Mouse (Mus musculus): ENCODE measurements around the gene Rdh16f2.
"Not testable (repeated sequence)": the region's sequence is repeated elsewhere in the genome, so short reads cannot be mapped to it uniquely, and the experiment has no call there.

The Rdh16f2 gene

DNA sequence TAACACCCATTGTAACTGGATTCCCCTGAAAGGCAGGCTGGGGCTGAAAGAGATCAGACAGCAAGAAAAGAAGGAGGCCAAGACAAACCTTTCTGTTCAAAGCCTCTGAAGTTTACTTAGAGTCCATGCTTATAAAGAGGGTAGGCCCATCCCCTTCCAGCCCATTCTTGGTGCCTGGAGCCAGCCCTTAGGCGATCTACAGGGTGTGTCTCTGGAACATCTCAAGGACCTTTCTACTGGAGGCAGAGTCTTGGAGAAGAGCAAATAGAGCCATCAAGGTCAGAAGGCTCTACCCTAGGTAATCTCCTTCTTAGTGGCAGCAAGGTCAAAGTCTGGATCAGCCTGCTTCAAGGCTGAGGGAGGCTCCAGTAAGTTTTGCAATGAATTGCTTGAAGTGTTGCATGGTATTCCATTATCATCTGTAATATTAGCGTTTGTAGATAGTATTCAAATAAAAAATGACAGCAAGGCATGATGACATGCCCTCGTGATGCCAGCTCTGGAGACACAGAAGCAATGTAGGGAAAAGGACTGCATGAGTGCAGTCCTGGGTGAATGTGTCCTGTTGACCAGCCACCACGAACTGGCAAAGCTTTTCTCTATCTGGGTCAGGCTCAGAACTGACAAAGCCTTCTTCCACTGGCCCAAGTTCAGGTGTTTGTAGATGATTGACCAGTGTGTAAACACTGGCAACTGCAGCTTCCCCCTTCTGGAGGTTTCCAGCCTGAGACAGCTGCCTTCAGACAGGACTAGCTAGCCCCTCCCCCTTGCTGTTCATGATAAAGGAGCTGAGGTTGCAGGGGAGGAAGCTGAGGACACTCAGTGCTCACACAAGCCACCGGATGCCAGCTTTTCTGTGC, 27.1 kb downstream of the Rdh16f2 start:
- peak; percentile 93 for DNase-seq

DNA sequence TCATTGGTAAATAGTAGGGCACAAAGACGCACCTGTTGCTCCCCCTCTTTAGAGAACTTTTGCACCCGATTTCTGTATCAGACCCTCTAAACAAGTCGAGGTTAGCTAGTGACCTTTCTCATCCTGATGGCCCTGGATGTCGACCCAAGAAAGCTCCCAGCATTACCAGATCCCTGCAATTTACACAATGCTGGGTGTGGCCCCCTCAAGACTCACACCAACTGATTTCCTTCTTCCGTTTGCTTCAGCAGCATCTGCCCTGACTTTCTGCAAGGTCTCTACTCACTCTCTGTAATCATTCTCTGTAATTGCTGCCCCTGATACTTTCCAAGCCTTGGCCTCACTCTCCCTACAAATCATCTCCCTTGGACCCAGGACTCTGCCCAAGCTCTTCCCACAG, 30.4 kb downstream of the Rdh16f2 start:
- DNase-seq, result no peak

DNA sequence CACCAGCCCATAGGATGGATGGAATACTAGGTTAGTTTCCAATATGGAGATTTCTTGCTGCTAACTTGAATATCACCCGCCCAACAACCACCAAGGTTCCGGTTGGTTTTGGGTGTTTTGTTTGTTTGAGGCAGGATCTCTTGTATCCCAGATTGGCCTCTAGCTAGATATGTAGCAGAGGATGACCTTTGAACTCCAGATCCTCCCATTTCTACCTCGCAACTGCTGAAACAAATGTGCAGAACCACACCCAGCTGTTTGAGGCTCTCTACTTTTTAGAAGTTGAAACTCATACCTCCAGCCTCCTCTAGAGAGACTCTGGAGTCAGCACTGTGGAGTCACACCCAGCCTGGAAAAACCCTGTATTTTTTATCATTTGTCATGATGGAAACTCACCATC, 31.2 kb downstream of the Rdh16f2 start:
- no peak for DNase-seq

DNA sequence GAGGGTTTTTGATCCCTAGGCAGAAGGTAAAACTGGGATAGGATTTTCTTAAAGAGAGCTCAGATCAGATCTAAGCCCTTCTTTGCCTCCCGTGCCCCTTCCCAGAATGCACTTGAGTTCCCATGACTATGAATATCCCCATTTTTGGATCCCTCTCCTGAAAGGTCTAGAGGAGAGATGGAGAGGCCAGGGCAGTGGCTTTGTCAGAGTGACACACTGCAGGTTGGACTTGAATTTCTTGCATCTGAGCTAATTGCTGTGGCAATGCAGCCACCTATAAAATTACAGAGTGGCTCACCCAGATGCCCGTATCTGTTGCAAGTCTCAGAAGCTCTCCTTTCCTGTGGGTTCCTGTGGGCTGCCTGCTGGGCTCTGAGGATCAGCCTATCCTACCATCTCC, 31.9 kb downstream of the Rdh16f2 start, which contains the start of gene Sdr9c7:
TSS of gene Sdr9c7 (plus strand) at position 301 of the 400 bp plus-strand sequence.
- DNase-seq, result no peak

DNA sequence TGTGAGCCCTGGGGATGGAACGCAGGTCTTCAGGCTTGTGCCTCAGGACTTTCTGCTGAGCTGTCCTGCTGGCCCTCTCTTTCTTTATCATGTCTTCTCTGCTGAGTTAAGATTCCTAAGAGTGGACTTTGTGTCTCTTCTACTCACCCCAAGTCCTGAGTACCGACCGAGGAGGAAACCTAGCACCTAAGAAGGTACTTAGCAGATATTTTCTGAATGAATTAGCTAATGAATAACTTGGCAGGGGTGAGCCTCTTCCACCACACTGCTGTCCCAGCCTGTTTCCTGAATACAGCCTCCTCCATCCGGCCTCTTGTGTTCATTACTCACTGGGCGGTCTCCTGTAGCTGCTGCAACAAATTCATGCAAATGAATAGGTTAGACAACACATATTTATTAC, 33.5 kb downstream of the Rdh16f2 start:
- DNase-seq, result peak; percentile 80

DNA sequence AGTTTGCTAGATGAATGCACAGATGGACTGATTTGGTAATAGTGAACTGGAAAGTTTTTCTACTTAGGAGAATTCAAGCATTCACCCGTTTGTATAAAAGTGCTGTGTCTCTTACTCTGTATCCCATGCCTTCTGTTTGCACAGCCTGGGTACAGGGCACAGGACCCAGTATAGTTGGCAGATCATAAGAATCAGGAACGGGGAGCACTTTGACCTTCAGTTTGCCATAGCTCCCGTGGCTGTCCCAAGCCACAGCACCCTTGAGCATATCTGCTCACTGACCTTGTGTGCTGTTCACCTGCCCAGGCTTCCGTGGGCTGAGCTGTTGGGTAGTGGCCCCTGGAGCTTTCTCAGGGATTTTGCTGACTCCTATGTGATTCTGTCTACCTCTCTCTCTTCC, 35.5 kb downstream of the Rdh16f2 start:
- no peak for DNase-seq

DNA sequence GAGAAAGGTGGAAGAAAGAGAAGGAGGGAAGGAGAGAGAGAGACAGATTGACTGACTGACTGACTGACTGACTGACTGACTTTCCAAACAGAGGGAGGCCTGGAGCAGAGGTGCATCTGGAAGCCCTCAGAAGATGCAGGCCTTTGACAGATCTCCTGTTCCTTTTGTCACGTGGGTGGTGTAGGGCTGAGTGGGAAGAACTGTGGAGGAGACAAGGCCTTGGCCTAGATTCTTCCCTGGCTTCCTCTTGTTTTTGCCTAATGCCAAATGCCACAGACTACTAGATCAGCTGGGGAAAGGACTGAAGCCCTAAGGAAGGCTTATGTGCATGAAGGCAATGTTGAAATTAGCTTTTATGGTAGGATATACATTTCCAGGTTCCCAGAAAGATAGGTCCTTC, 36.8 kb downstream of the Rdh16f2 start:
- no peak for DNase-seq

DNA sequence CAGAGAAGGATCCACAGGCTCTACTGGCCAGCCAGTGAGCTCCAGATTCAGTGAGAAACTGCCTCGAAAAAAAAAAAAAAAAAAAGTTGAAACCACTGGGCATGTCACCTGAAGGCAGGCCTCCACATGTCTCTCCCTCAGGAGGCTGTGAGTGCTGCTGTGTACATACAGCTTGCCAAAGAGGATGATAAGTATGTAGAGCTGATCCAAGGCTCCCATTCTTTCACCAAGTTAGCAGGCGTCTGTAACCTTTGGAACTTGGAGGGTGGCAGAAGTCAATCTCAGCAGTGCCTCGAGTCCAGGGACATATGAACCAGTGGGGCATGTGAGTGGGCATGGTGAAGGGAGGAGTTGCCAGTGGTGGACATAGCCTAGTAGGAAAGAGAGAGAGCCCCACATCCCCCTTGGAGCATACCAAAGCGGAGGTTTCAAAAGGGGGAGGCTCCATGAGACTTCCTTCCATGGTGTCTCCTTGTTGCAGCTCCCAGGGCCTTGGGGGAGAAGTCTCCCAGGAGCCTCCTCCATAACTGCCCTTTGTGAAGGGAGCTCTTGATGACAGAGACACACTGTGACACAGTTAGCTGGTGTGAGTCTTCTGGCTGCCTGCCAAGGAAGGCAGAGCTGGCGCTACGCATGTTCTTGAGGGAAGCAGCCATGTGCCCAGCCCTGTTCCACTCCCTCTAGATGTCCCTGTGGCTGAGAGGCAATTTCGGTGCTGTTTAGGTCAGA, 38.6 kb downstream of the Rdh16f2 start:
- peak; percentile 50 for DNase-seq

DNA sequence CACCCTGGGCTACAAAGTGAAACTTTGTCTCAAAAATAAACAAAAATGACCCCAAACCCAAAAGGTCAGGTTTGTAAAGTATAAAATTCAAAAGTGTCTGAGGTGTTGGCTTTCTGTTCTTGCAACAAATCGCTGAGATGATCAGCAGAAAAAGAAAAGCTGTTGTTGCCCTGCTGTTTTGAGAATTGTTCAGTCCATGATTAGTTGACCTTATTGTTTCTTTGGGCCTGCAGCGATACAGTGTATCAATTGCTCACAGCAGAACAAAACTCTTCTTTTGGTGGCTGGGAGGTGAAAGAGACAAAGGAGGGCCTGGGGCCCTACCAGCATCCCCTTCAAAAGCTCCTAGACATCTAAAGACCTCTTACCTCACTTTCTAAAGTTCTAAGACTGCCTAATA, 39.9 kb downstream of the Rdh16f2 start:
- no peak for DNase-seq

DNA sequence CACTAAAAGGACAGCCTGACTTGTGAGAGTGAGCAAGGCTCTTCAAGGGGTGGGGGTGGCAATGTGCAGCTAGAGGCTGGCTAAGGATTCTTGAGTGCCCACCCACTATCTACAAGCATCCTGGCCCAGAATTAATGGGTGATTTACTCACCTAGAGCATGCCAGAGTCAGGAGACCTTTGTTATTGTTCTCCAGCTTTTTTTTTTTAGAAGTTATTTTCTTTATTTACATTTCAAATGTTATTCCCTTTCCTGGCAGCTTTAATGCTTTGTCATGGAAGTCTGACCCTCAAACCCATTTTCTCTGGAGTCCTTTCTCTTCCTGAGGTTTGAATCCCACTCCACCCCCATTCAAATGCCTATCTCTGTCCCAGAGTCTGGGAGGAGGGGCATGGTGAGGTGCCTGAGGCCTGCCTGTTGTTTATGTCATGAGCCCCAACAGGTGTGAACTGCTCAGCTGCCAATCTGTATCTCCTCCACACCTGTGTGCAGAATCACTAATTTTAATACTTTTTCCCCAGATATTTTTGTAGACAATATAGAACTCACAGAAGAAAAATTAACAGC, 41.2 kb downstream of the Rdh16f2 start:
- DNase-seq, result no peak

DNA sequence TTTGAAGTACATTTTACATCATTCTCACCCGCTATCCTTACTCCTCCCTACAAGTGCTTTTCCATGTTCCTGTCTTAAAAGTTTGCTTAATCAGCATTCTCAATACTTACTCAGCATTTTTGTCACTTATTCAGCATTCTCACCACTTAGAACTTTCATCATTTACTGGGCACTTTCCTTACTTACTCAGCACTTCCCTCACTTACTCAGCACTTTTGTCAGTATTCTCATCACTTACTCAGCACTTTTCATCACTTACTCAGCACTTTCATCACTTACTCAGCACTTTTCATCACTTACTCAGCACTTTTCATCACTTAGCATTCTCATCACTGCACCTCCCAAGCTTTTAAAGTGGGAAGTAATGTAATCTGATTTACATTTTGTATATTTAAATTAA, 49.3 kb downstream of the Rdh16f2 start:
- no peak for DNase-seq

DNA sequence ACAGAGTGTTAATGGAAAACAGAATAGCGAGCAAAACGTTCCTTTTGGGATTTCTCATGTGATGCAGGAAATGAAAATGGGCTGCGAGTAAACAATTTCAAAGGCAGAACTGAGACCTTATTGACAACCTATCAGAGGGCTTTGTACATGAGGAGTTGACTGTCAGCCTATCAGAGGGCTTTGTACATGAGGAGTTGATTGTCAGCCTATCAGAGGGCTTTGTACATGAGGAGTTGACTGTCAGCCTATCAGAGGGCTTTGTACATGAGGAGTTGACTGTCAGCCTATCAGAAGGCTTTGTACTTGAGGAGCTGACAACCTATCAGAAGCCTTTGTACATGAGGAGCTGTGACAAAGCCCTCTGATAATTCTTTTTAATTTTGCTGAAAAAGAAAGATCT, 50.9 kb downstream of the Rdh16f2 start:
- DNase-seq, result not testable (repeated sequence)

DNA sequence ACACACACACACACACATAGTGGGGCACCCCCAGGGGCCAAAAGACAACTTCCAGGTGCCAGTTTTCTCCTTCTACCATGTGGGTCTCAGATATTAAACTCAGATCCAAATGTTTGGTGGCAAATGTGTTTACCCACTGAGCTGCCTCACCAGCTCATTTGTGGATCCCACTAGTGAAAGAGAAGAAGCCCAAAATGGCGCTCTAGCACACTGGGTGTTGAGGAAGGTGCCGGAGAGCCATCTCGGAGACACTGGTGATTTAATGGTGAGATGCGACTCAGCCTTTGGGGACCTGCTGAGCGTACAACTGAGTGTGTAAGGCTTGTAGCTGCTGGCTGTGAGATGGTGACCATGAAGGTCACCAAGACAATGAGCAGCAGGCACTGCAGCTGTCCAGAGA, 51.4 kb downstream of the Rdh16f2 start:
- no peak for DNase-seq

DNA sequence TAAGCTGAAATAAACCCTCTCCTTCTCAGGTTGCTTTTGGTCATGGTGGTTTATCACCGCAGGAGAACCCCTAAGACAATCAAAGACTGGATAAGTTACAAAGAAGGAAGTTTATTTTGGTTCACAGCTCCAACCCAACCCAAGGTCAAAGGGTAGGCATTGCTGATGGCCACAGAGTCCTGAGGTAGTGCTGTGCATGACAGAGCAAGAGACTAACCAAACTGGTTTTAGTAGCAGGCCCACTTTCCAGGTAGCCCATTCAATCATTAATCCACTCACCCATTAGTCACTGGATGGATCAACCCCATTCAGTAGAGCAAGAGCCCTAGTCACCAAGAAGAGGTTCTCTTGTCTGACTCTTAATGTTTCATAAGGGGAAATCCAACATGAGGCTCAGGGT, 56.0 kb downstream of the Rdh16f2 start:
- no peak for DNase-seq

DNA sequence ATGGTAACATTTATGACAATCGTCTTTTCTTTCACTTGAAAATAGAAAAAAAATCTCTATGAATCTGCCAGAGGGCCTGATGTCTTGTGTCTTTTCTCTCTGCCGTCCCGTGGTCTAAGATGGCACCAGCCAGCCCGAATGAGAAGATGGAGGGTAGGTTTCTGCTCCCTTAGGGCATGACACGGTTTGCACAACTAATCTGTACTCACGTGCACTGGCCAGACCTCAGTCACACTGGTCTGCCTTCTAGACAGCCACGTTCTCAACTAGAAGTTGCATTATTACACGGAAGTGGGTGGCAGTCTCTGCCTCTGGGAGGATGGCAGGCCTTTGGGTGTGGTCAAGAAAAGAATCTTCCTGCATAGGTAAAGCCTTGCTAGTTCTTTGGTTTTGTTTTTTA, 56.8 kb downstream of the Rdh16f2 start:
- no peak for DNase-seq

DNA sequence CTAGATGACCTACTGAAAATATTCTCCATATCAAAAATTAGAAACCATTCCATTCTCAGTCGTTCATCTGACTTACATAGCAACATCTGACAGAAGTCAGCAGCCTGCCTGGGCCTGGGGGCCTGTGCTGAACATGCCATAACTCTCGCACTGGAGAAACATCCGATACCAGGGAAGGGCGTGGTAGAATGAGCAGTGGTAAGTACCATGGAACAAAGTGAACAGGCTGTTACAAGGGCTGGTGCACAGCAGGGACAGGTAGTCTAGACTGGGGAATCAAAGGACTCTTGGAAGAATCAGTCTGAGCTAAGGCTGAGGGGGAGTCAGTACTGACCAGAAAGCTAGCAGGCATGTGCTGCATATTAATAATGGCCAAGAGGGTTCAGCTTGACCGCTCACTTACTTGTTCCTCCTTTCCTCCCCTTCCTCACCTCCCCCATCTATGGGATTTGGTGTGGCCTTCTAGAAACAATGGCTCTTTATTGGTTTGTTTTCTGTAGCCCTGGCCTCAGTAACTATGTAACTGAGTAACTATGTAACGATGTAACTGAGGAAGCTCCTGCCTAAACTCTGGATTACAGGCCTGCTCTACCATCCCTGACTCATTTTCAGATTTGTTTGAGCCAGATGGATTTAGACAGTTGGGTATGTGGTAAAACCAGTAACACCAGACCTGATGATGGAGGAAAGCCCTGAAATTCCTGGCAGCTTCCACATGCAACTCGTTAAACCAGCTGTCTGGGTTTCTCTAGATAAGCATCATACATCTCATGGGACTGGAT, 58.5 kb downstream of the Rdh16f2 start:
- no peak for DNase-seq
